Mouse (Mus musculus) midbrain, embryonic 14.5 days (tissue): ENCODE measurements at regions not wholly inside any gene's neighbourhood (a gene's known extent, or its start where the extent isn't known, plus 50 kb on each side); places are given as distances from the start of the nearest gene placed in this dataset.
A peak's percentile ranks its signal among the peaks of the same experiment; 100 is the strongest.

Experiments
- ATAC-seq: fragments of 200-750 bp; cut with Nextera tagmentation; 2 replicates; pipeline ENCODE4 v1.8.0; 2017; ENCODE audit warnings: moderate number of reproducible peaks, moderate library complexity; ENCODE audit not compliant: low FRiP score, low TSS enrichment
- DNase-seq: peaks from one replicate; pipeline ENCODE4 v3.0.0-alpha.2; 2015
- H3K27ac ChIP-seq: fragments of 300-500 bp; sonication (generic); replicated peaks from 2 replicates; pipeline ENCODE4 v1.5.1; 2014; ENCODE audit warnings: mild to moderate bottlenecking, low read depth, low read length, moderate library complexity
- H3K27me3 ChIP-seq: fragments of 300-500 bp; sonication (generic); 2 replicates; pipeline ENCODE4 v1.6.1; 2014; ENCODE audit warnings: low read length, control low read depth, mixed read lengths; ENCODE audit not compliant: control insufficient read depth, insufficient read depth
- H3K36me3 ChIP-seq: fragments of 300-500 bp; sonication (generic); 2 replicates; pipeline ENCODE4 v1.6.1; 2014; ENCODE audit warnings: low read length, control low read depth; ENCODE audit not compliant: control insufficient read depth, insufficient read depth
- H3K4me1 ChIP-seq: fragments of 300-500 bp; sonication (generic); 2 replicates; pipeline ENCODE4 v1.6.1; 2014; ENCODE audit warnings: mild to moderate bottlenecking, antibody characterized with exemption, low read length, control low read depth; ENCODE audit not compliant: control insufficient read depth, insufficient read depth
- H3K4me2 ChIP-seq: fragments of 300-500 bp; sonication (generic); 2 replicates; pipeline ENCODE4 v1.6.1; 2014; ENCODE audit warnings: mild to moderate bottlenecking, low read length, moderate library complexity
- H3K4me3 ChIP-seq: fragments of 300-500 bp; sonication (generic); replicated peaks from 2 replicates; pipeline ENCODE4 v1.5.1; 2014; ENCODE audit warnings: low read depth, low read length
- H3K9ac ChIP-seq: fragments of 300-500 bp; sonication (generic); replicated peaks from 2 replicates; pipeline ENCODE4 v1.6.1; 2014; ENCODE audit warnings: mild to moderate bottlenecking, low read length, moderate library complexity
- H3K9me3 ChIP-seq: fragments of 300-500 bp; sonication (generic); 2 replicates; pipeline ENCODE4 v1.6.1; 2016; ENCODE audit warnings: low read length, control low read depth, mixed read lengths; ENCODE audit not compliant: control insufficient read depth
- WGBS: fragments of 180-500 bp; shearing (Covaris S2); extraction: QIAGEN DNeasy Blood & Tissue Kit; methylation state at CpG from one replicate; pipeline ENCODE4 v1.1.7; 2014; 5-methylcytosine and 5-hydroxymethylcytosine counted together

- ATAC-seq, result no peak
- H3K9me3 ChIP-seq, result no peaks in the 10 kb centered on the region
- peak; percentile 31 for DNase-seq
Observed at GRCm38 (mm10) chr1:28373351-28373750, 406.7 kb downstream of the Gm597 start.

DNA sequence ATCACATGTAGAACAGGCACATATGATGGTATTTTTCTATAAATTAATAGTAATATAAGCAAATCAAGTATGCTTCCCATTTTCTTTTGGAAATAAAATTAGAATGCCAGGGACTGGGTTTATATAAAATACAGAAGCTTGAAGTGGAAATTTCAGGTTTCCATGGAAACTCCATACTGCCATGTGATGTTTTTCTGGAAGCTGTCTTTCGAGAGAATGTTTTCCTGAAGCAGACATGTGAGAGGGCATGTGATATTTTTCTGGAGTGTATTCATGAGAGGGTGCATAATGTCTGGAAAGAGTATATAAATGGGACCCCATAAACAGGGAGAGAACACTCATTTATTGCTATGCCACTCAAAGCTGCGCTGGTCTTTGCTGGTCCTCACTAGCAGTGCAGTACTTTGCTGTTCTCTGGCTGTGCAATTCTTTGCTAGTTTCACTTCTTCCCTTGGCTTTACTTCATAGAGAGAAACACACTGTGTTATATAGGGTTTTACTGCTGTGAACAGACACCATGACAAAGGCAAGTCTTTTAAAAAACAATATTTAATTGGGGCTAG lies 430.6 kb downstream of the Gm597 start:
- no peaks in the 10 kb centered on the region for H3K27me3 ChIP-seq
- no peaks in the 10 kb centered on the region for H3K36me3 ChIP-seq
- H3K27ac ChIP-seq, result no peak overlapping the region
- ATAC-seq, result no peak
- H3K9ac ChIP-seq, result no peak overlapping the region
- H3K4me2 ChIP-seq, result no peak overlapping the region
- H3K4me3 ChIP-seq, result no peak overlapping the region
- 83% methylated on average over 2 of the region's 2 CpGs for WGBS
- H3K9me3 ChIP-seq, result no peaks in the 10 kb centered on the region
- DNase-seq, result no peak
- H3K4me1 ChIP-seq, result no peaks in the 10 kb centered on the region

More at GRCm38 (mm10) chr1:28373351-28373750, 406.7 kb downstream of the Gm597 start:
- no peak overlapping the region for H3K27ac ChIP-seq
- no peaks in the 10 kb centered on the region for H3K27me3 ChIP-seq
- no peaks in the 10 kb centered on the region for H3K4me1 ChIP-seq
- WGBS, result 77% methylated on average over 3 of the region's 3 CpGs
- no peaks in the 10 kb centered on the region for H3K36me3 ChIP-seq
- no peak overlapping the region for H3K4me3 ChIP-seq
- H3K9ac ChIP-seq, result no peak overlapping the region
- H3K4me2 ChIP-seq, result no peak overlapping the region

GRCm38 (mm10) chr1:28348572-28348971 lies 431.5 kb downstream of the Gm597 start:
- ATAC-seq, result no peak
- H3K36me3 ChIP-seq, result no peaks in the 10 kb centered on the region

DNA sequence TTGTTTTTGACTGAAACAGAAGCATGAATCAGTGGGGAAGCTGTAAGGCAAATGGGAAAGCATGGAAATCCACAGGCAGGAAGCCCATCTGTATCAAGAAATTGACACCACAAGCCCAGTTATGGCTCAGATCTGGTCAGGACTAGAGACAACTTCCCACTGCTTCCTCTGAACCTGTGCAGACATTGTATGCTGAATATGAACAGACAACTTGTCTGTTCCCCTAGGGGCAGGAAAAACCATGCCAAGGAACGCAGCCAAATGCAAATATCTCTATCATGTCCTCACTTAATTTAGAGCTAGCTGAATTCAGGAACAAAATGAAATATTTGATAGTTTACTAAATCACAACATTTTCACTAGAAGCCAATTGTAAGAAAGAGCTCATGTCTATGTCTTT lies 440.0 kb downstream of the Gm597 start:
- no peaks in the 10 kb centered on the region for H3K27me3 ChIP-seq
- no peaks in the 10 kb centered on the region for H3K4me1 ChIP-seq
- H3K9me3 ChIP-seq, result no peaks in the 10 kb centered on the region
- no peak overlapping the region for H3K4me3 ChIP-seq
- ATAC-seq (no peak), DNase-seq (no peak)
- no peak overlapping the region for H3K9ac ChIP-seq
- WGBS, result 58% methylated on average over 1 of the region's 1 CpGs
- no peaks in the 10 kb centered on the region for H3K36me3 ChIP-seq
- no peak overlapping the region for H3K27ac ChIP-seq
- no peak overlapping the region for H3K4me2 ChIP-seq

More at GRCm38 (mm10) chr1:28348572-28348971, 431.5 kb downstream of the Gm597 start:
- H3K4me1 ChIP-seq, result no peaks in the 10 kb centered on the region
- no peak for DNase-seq
- no peaks in the 10 kb centered on the region for H3K27me3 ChIP-seq
- H3K9me3 ChIP-seq, result no peaks in the 10 kb centered on the region
- no peak overlapping the region for H3K27ac ChIP-seq
- WGBS, result 70% methylated on average over 3 of the region's 3 CpGs
- H3K4me2 ChIP-seq, result no peak overlapping the region
- no peak overlapping the region for H3K9ac ChIP-seq
- no peak overlapping the region for H3K4me3 ChIP-seq

DNA sequence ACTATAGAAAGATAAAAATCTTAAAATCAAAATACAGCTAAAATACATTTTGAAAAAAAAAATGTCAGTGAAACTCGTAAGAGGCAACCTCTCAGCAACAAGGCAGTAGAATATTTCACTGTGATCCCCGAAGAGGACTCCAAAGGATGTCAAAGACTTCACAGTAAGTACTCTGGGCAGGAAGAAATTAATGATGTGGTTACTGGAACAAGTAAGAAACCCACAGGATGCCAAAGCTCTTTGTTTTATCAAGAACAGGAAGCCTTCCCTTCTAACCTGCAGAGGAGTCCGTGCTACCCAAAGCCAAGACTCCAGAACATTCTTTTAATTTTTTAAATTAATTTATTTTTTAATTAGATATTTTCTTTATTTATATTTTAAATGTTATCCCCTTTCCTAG lies 445.7 kb downstream of the Gm597 start:
- no peaks in the 10 kb centered on the region for H3K9me3 ChIP-seq
- H3K27me3 ChIP-seq, result no peaks in the 10 kb centered on the region
- H3K4me2 ChIP-seq, result no peak overlapping the region
- no peak overlapping the region for H3K9ac ChIP-seq
- H3K36me3 ChIP-seq, result no peaks in the 10 kb centered on the region
- H3K4me1 ChIP-seq, result no peaks in the 10 kb centered on the region
- ATAC-seq, result no peak
- DNase-seq, result no peak
- H3K4me3 ChIP-seq, result no peak overlapping the region
- H3K27ac ChIP-seq, result no peak overlapping the region
- WGBS, result 86% methylated on average over 3 of the region's 3 CpGs

GRCm38 (mm10) chr1:28332031-28332430 lies 448.0 kb downstream of the Gm597 start:
- Histone ChIP-seq H3K36me3 (no peaks in the 10 kb centered on the region), H3K9me3 (no peaks in the 10 kb centered on the region), H3K27ac (no peak overlapping the region), H3K4me1 (no peaks in the 10 kb centered on the region), H3K4me2 (no peak overlapping the region), H3K4me3 (no peak overlapping the region), H3K27me3 (no peaks in the 10 kb centered on the region), H3K9ac (no peak overlapping the region)
- no peak for ATAC-seq
- DNase-seq, result peak; percentile 8

GRCm38 (mm10) chr1:28328986-28329385 lies 451.1 kb downstream of the Gm597 start:
- H3K4me1 ChIP-seq, result no peaks in the 10 kb centered on the region
- no peak overlapping the region for H3K4me3 ChIP-seq
- ATAC-seq, result no peak
- no peak overlapping the region for H3K4me2 ChIP-seq
- H3K9ac ChIP-seq, result no peak overlapping the region
- no peaks in the 10 kb centered on the region for H3K36me3 ChIP-seq
- no peaks in the 10 kb centered on the region for H3K9me3 ChIP-seq
- no peak overlapping the region for H3K27ac ChIP-seq
- WGBS, result 91% methylated on average over 9 of the region's 9 CpGs
- H3K27me3 ChIP-seq, result no peaks in the 10 kb centered on the region
- DNase-seq, result no peak

- DNase-seq (no peak), ATAC-seq (no peak)
- Histone ChIP-seq H3K27me3 (no peaks in the 10 kb centered on the region), H3K36me3 (no peaks in the 10 kb centered on the region), H3K4me2 (no peak overlapping the region), H3K9me3 (no peaks in the 10 kb centered on the region), H3K27ac (no peak overlapping the region), H3K4me3 (no peak overlapping the region), H3K4me1 (no peaks in the 10 kb centered on the region), H3K9ac (no peak overlapping the region)
- 86% methylated on average over 6 of the region's 6 CpGs for WGBS
Observed at GRCm38 (mm10) chr1:28328539-28328938, 451.5 kb downstream of the Gm597 start.

- H3K27me3 ChIP-seq, result no peaks in the 10 kb centered on the region
- H3K9ac ChIP-seq, result no peak overlapping the region
- no peaks in the 10 kb centered on the region for H3K4me1 ChIP-seq
- no peaks in the 10 kb centered on the region for H3K9me3 ChIP-seq
- no peak for ATAC-seq
- no peak overlapping the region for H3K4me3 ChIP-seq
- H3K36me3 ChIP-seq, result no peaks in the 10 kb centered on the region
- WGBS, result 63% methylated on average over 3 of the region's 3 CpGs
- no peak overlapping the region for H3K4me2 ChIP-seq
- no peak overlapping the region for H3K27ac ChIP-seq
- no peak for DNase-seq
Observed at GRCm38 (mm10) chr1:28324141-28324540, 455.9 kb downstream of the Gm597 start.
